Mouse (Mus musculus) CH12.LX (cell line): ENCODE measurements around the gene Copa. TPM values are rescaled to one million over a fixed set of nuclear protein-coding genes. Genes with fewer than 3 reads are reported as not detected.

ENCODE experiments used
- DNase-seq: peaks from one replicate; pipeline ENCODE4 v3.0.0-alpha.2; 2013; ENCODE audit errors: extremely low read depth
- H3K27ac ChIP-seq: 2 replicates; pipeline ENCODE4 v1.5.1; 2012; ENCODE audit warnings: low read depth, mild to moderate bottlenecking, control low read depth, moderate library complexity; ENCODE audit not compliant: insufficient read depth
- H3K27me3 ChIP-seq: replicated peaks from 2 replicates; pipeline ENCODE3; 2012; ENCODE audit warnings: inconsistent platforms
- H3K36me3 ChIP-seq, 2 experiments: replicated peaks in 1 of 2; 2 replicates each; pipeline versions ENCODE3 to v1.6.1; 2012; ENCODE audit warnings: inconsistent platforms in 1 of 2, low read length in 1 of 2, mild to moderate bottlenecking in 1 of 2, mixed read lengths in 1 of 2, moderate library complexity in 1 of 2; ENCODE audit not compliant: control insufficient read depth in 1 of 2, insufficient read depth in 1 of 2
- H3K4me1 ChIP-seq, 2 experiments: 2 replicates each; pipeline ENCODE4 v1.6.1; 2012; ENCODE audit warnings: inconsistent platforms in 1 of 2, moderate library complexity in 1 of 2; ENCODE audit not compliant: insufficient read depth in 2 of 2, control insufficient read depth in 1 of 2
- H3K4me2 ChIP-seq: 2 replicates; pipeline ENCODE4 v1.6.1; 2012; ENCODE audit warnings: low read depth, mild to moderate bottlenecking, control low read depth; ENCODE audit not compliant: poor library complexity, insufficient read depth, severe bottlenecking
- H3K4me3 ChIP-seq, 3 experiments: fragments of 150-350 bp in 1 of 3; sonication (generic) in 1 of 3; replicated peaks in 1 of 3; 2 replicates each; pipeline versions ENCODE3 to v1.5.1; 2011 to 2012; ENCODE audit warnings: low read depth in 2 of 3, low read length in 2 of 3, mild to moderate bottlenecking in 2 of 3, moderate library complexity in 2 of 3, control low read depth in 1 of 3, improper control_type of control experiment in 1 of 3, inconsistent platforms in 1 of 3, mixed read lengths in 1 of 3; ENCODE audit not compliant: poor library complexity in 1 of 3
- H3K79me2 ChIP-seq: replicated peaks from 2 replicates; pipeline ENCODE4 v1.6.1; 2012; ENCODE audit warnings: mild to moderate bottlenecking, moderate library complexity; ENCODE audit not compliant: control insufficient read depth, poor library complexity, insufficient read depth, severe bottlenecking; ENCODE audit errors: extremely low read depth
- H3K9ac ChIP-seq: 2 replicates; pipeline ENCODE4 v1.6.1; 2012; ENCODE audit warnings: low read depth, mild to moderate bottlenecking, control low read depth, moderate library complexity; ENCODE audit not compliant: insufficient read depth
- H3K9me3 ChIP-seq: replicated peaks from 2 replicates; pipeline ENCODE3; 2012; ENCODE audit warnings: low read length, inconsistent platforms, mixed read lengths
- BHLHE40 ChIP-seq: IDR thresholded peaks from 2 replicates; pipeline ENCODE4 v1.6.1; 2011; ENCODE audit warnings: mild to moderate bottlenecking, low read depth, low read length, improper control_type of control experiment
- CHD1 ChIP-seq: IDR thresholded peaks from 2 replicates; pipeline ENCODE4 v1.6.1; 2012; ENCODE audit warnings: low read depth, low read length, improper control_type of control experiment, inconsistent platforms
- CHD2 ChIP-seq: IDR thresholded peaks from 2 replicates; pipeline ENCODE4 v1.6.1; 2011; ENCODE audit warnings: low read length, improper control_type of control experiment
- EP300 ChIP-seq: IDR thresholded peaks from 2 replicates; pipeline ENCODE4 v1.6.1; 2011; ENCODE audit warnings: low read length, improper control_type of control experiment
- GABPA ChIP-seq: IDR thresholded peaks from 2 replicates; pipeline ENCODE4 v1.6.1; 2012; ENCODE audit warnings: low read depth, low read length, improper control_type of control experiment, inconsistent platforms; ENCODE audit not compliant: insufficient replicate concordance
- HCFC1 ChIP-seq: IDR thresholded peaks from 2 replicates; pipeline ENCODE4 v1.6.1; 2012; ENCODE audit warnings: low read depth, mild to moderate bottlenecking, inconsistent platforms, low read length, improper control_type of control experiment
- IRF4 ChIP-seq: IDR thresholded peaks from 2 replicates; pipeline ENCODE4 v1.6.1; 2014; ENCODE audit warnings: low read depth, mild to moderate bottlenecking, inconsistent platforms, low read length, improper control_type of control experiment
- JUN ChIP-seq: IDR thresholded peaks from 2 replicates; pipeline ENCODE4 v1.6.1; 2011; ENCODE audit warnings: low read depth, mild to moderate bottlenecking, low read length, improper control_type of control experiment, moderate library complexity; ENCODE audit not compliant: insufficient read depth
- JUND ChIP-seq: conservative IDR thresholded peaks from 2 replicates; pipeline ENCODE4 v1.6.1; 2011; ENCODE audit warnings: low read depth, low read length, improper control_type of control experiment
- MAFK ChIP-seq: IDR thresholded peaks from 2 replicates; pipeline ENCODE4 v1.6.1; 2011; ENCODE audit warnings: low read length, improper control_type of control experiment; ENCODE audit not compliant: insufficient replicate concordance
- MAX ChIP-seq: IDR thresholded peaks from 2 replicates; pipeline ENCODE4 v1.6.1; 2011; ENCODE audit warnings: low read length, improper control_type of control experiment
- MAZ ChIP-seq: IDR thresholded peaks from 2 replicates; pipeline ENCODE4 v1.6.1; 2012; ENCODE audit warnings: low read depth, mild to moderate bottlenecking, inconsistent platforms, low read length, improper control_type of control experiment, moderate library complexity
- NELFE ChIP-seq: IDR thresholded peaks from 2 replicates; pipeline ENCODE4 v1.6.1; 2011; ENCODE audit warnings: low read depth, low read length, improper control_type of control experiment
- NRF1 ChIP-seq: IDR thresholded peaks from 2 replicates; pipeline ENCODE4 v1.6.1; 2014; ENCODE audit warnings: low read depth, mild to moderate bottlenecking, inconsistent platforms, low read length, improper control_type of control experiment, moderate library complexity
- POLR2A ChIP-seq: IDR thresholded peaks from 2 replicates; pipeline ENCODE4 v1.6.1; 2011; ENCODE audit warnings: low read depth, mild to moderate bottlenecking, improper control_type of control experiment, low read length
- POLR2AphosphoS2 ChIP-seq: IDR thresholded peaks from 2 replicates; pipeline ENCODE4 v1.6.1; 2011; ENCODE audit warnings: low read depth, low read length, improper control_type of control experiment
- RAD21 ChIP-seq: IDR thresholded peaks from 2 replicates; pipeline ENCODE4 v1.6.1; 2011; ENCODE audit warnings: low read depth, mild to moderate bottlenecking, low read length, improper control_type of control experiment, moderate library complexity
- RCOR1 ChIP-seq: conservative IDR thresholded peaks from 2 replicates; pipeline ENCODE4 v1.6.1; 2012; ENCODE audit warnings: low read depth, mild to moderate bottlenecking, inconsistent platforms, low read length, improper control_type of control experiment
- SIN3A ChIP-seq: IDR thresholded peaks from 2 replicates; pipeline ENCODE4 v1.6.1; 2012; ENCODE audit warnings: low read length, improper control_type of control experiment, inconsistent platforms
- TBP ChIP-seq: conservative IDR thresholded peaks from 2 replicates; pipeline ENCODE4 v1.6.1; 2011; ENCODE audit warnings: low read depth, low read length, improper control_type of control experiment
- TCF12 ChIP-seq: IDR thresholded peaks from 2 replicates; pipeline ENCODE4 v1.6.1; 2014; ENCODE audit warnings: low read depth, mild to moderate bottlenecking, inconsistent platforms, low read length, improper control_type of control experiment
- USF1 ChIP-seq: IDR thresholded peaks from 2 replicates; pipeline ENCODE4 v1.6.1; 2014; ENCODE audit warnings: low read depth, mild to moderate bottlenecking, inconsistent platforms, low read length, improper control_type of control experiment
- USF2 ChIP-seq: conservative IDR thresholded peaks from 2 replicates; pipeline ENCODE4 v1.6.1; 2011; ENCODE audit warnings: low read depth, low read length, improper control_type of control experiment
- ZC3H11A ChIP-seq: IDR thresholded peaks from 2 replicates; pipeline ENCODE4 v1.6.1; 2012; ENCODE audit warnings: low read depth, mild to moderate bottlenecking, inconsistent platforms, low read length, improper control_type of control experiment
- ZKSCAN1 ChIP-seq: IDR thresholded peaks from 2 replicates; pipeline ENCODE4 v1.6.1; 2012; ENCODE audit warnings: low read depth, inconsistent platforms, low read length, improper control_type of control experiment, borderline replicate concordance
- ZMIZ1 ChIP-seq: IDR thresholded peaks from 2 replicates; pipeline ENCODE4 v1.6.1; 2012; ENCODE audit warnings: low read depth, mild to moderate bottlenecking, inconsistent platforms, low read length, improper control_type of control experiment
- dilution Hi-C: fragments of 300-500 bp; cut with MboI; formaldehyde crosslinking; loops from 2 replicates; pipeline ENCODE4 v1.14.3; 2020; ENCODE audit warnings: low sequenced_read_pairs; ENCODE audit not compliant: extremely low pct_unique_long_range_greater_than_20kb, extremely low pct_ligation_motif_present
- in situ Hi-C: fragments of 300-500 bp; cut with MboI; formaldehyde crosslinking; loops from 3 replicates; pipeline ENCODE4 v1.14.3; 2019; ENCODE audit warnings: low sequenced_read_pairs, low pct_ligation_motif_present, low pct_unique_long_range_greater_than_20kb, mixed read lengths
- polyA plus RNA-seq: library from polyadenylated mRNA; unstranded; fragments of >175 nt; gene quantifications from 2 replicates; pipeline ENCODE4 v1.2.1, GENCODE M21; 2012; ENCODE audit warnings: low read depth; ENCODE audit not compliant: insufficient read length
- total RNA-seq, 2 experiments: library from RNA; depleted of rRNA; stranded (reverse); fragments of 300-350 nt in 1 of 2; fragments of >200 nt in 1 of 2; gene quantifications; 2 replicates each; pipeline ENCODE4 v1.2.3; 2012 to 2014

The Copa gene
- total and polyA plus RNA-seq, 3 experiments = 157 to 165 (median 158) TPM

DNA sequence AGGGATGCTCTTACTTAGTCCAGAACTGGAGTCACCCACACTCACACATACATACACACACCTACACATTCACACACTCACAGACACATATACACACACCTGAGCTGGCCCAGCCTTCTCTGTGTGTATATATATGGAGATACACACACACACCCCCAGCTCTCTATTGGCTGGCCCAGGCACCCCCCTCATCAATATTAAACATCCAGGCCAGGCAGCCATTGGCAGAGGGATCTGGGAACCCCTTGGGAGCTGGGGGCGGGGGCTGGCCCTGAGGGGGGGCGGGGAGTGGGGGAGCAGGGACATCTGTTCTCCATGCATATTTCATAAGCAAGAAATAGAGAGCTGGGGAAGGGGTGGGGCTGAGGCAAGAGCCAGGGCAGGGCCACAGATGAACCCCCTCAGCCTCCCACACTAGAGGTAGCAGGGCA is 24.8 kb upstream of the Copa start, which contains the start of gene Nhlh1:
TSS of gene Nhlh1 (minus strand) at position 83 of the 431 bp plus-strand sequence.
- H3K36me3 ChIP-seq = peaks cover 0 to 1% of the 10 kb centered on the region in 2 experiments
- no peak within 1 kb of the TSS for H3K4me2 ChIP-seq
- no peaks in the 10 kb centered on the region for H3K9me3 ChIP-seq
- no peak within 1 kb of the TSS for H3K4me3 ChIP-seq
- DNase-seq = no peak
- TF ChIP-seq EP300 = no peak
- TF ChIP-seq HCFC1 = no peak
- no peak for TF ChIP-seq USF2
- no peak for TF ChIP-seq JUN
- TF ChIP-seq NRF1 = no peak
- TF ChIP-seq RCOR1 = no peak
- no peak for TF ChIP-seq TBP
- TF ChIP-seq TCF12 = no peak
- TF ChIP-seq CHD2 = no peak
- no peak for TF ChIP-seq USF1
- no peak for TF ChIP-seq SIN3A
- TF ChIP-seq IRF4 = no peak
- no peak for TF ChIP-seq MAZ
- TF ChIP-seq JUND = no peak
- no peak for TF ChIP-seq RAD21
- no peak for TF ChIP-seq POLR2A
- no peak for TF ChIP-seq ZMIZ1
- TF ChIP-seq ZC3H11A = no peak
- TF ChIP-seq BHLHE40 = no peak
- no peaks in the 10 kb centered on the region for H3K27me3 ChIP-seq
- dilution Hi-C loops = no loop called here
- H3K27ac ChIP-seq = no peak within 1 kb of the TSS
- no peak within 1 kb of the TSS for H3K9ac ChIP-seq
- no peaks in the 10 kb centered on the region for H3K79me2 ChIP-seq
- in situ Hi-C loops = no loop called here
- peaks cover 24 to 47% of the 10 kb centered on the region in 2 experiments for H3K4me1 ChIP-seq

DNA sequence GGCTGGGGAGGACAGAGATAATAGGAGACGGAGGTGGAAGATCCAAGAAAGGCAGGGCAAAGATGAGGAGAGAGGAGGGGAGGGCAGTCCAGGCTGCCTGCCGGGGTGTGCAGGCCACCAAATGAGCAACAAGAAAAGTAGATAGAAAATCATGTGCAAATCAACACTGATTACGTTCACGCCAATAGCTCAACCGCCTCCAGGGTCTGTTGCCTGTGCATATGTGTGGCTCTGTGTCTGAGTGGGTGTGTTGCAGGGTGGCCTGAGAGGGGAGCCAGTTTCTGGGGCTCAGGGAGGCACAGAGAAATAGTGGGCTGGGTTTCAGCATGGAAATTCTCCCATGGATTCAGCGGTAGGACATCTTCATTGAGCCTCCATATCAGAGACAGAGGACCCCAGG is 24.0 kb upstream of the Copa start:
- no peak overlapping the region for H3K27ac ChIP-seq
- TF ChIP-seq RAD21 (no peak), EP300 (no peak), SIN3A (no peak), MAZ (no peak), RCOR1 (no peak), NELFE (no peak), POLR2A (no peak), POLR2AphosphoS2 (no peak), ZKSCAN1 (no peak), MAFK (no peak), CHD1 (no peak), MAX (no peak), GABPA (no peak), JUN (no peak)
- no peaks in the 10 kb centered on the region for H3K79me2 ChIP-seq
- in situ Hi-C loops = no loop called here
- no peak overlapping the region for H3K4me3 ChIP-seq
- H3K4me2 ChIP-seq = no peak overlapping the region
- dilution Hi-C loops = no loop called here
- H3K9me3 ChIP-seq = no peaks in the 10 kb centered on the region
- peaks cover 0 to 1% of the 10 kb centered on the region in 2 experiments for H3K36me3 ChIP-seq
- DNase-seq = no peak
- no peaks in the 10 kb centered on the region for H3K27me3 ChIP-seq
- peaks cover 25 to 43% of the 10 kb centered on the region in 2 experiments for H3K4me1 ChIP-seq
- no peak overlapping the region for H3K9ac ChIP-seq
